Mouse (Mus musculus) megakaryocyte, embryonic 14.5 days (primary cell): ENCODE results near the gene Ddx41.

ENCODE experiments used
- FLI1 ChIP-seq: IDR thresholded peaks from 2 replicates; pipeline ENCODE4 v1.6.1; 2012; ENCODE audit warnings: low read length, inconsistent platforms, mixed read lengths
- GATA1 ChIP-seq: IDR thresholded peaks from 3 replicates; pipeline ENCODE4 v1.6.1; 2012; ENCODE audit warnings: mixed read lengths, low read length, inconsistent platforms, borderline replicate concordance

DNA sequence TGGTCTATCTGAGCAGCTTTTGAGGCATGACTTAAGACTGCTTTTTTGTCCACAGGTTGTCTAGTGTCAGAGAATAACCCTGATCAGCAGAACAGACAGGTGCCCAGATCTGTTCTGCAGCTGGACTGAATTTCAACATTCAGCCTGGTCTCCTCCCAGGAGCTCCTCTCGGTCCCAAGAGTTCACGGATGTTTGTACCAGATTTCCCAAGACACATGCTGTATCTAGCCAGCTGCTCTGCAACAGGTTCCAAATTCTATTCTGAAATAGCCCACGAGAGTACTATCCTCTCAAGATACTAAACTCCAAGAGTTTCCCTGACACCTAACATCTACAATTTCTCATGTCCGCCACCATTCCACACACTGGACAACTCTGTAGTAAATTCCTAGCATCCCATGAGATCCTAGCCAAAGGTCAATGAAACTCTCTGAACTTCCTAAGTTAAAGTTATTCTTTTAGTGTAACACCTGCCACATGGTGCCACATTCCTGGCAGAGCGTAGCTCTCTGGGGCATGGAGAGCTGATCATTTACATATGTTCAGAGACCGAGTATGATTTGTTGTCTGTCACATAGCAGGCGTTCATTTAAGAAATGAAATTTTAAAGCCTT lies 26.9 kb upstream of the Ddx41 start:
- no peak for TF ChIP-seq GATA1
- TF ChIP-seq FLI1: no peak
